Mouse (Mus musculus) liver, adult 2 months (tissue): Measurements from ENCODE around the gene Hmcn2.

Experiments
- CTCF ChIP-seq: fragments of 200-500 bp; IDR thresholded peaks from 2 replicates; pipeline ENCODE4 v1.5.1; 2011; ENCODE audit warnings: low read depth, low read length, control low read depth
- POLR2A ChIP-seq: fragments of 200-500 bp; IDR thresholded peaks from 2 replicates; pipeline ENCODE4 v1.6.1; 2011; ENCODE audit warnings: low read length, control low read depth; ENCODE audit not compliant: insufficient read depth; ENCODE audit errors: extremely low read depth

GRCm38 (mm10) chr2:31489166-31489565 is 175.0 kb downstream of the Hmcn2 start:
- TF ChIP-seq POLR2A (no peak), CTCF (no peak)
